Mouse (Mus musculus): ENCODE measurements around the gene Sost. TPM values are rescaled to one million over a fixed set of nuclear protein-coding genes. Genes with fewer than 3 reads are reported as not detected.

Gene Sost
- polyA plus RNA-seq, 1 experiment from 2014 or later = 1.3 TPM

GRCm38 (mm10) chr11:101980603-101981157 is 13.9 kb upstream of the Sost start:
- no peaks in the 10 kb centered on the region for H3K9me3 ChIP-seq
- no peak for DNase-seq (ENCODE audit: low spot score)
- no peak overlapping the region for H3K4me3 ChIP-seq
- 72% methylated on average over 9 of the region's 9 CpGs for WGBS
- H3K4me1 ChIP-seq (replicated peaks) = peaks cover 69% of the 10 kb centered on the region
- peaks cover 6% of the 10 kb centered on the region for H3K36me3 ChIP-seq
- peaks cover 4% of the 10 kb centered on the region; the same call in 1 of the 2 replicates for H3K27me3 ChIP-seq (ENCODE audit: insufficient read depth, poor library complexity, severe bottlenecking)
- H3K27ac ChIP-seq = 0 out of 2 replicates have a peak overlapping the region, but pooled peaks have one; percentile 19

- Histone ChIP-seq H3K27ac (no peak overlapping the region), H3K9me3 (no peaks in the 10 kb centered on the region), H3K4me3 (no peak overlapping the region), H3K36me3 (peaks cover 6% of the 10 kb centered on the region), H3K4me1 (replicated peaks) (peaks cover 63% of the 10 kb centered on the region), H3K27me3 (ENCODE audit: insufficient read depth, poor library complexity, severe bottlenecking) (no peaks in the 10 kb centered on the region; the same call in 1 of the 2 replicates)
- DNase-seq (ENCODE audit: low spot score) = no peak
- 89% methylated on average over 5 of the region's 5 CpGs for WGBS
These were observed 12.3 kb upstream of the Sost start for GRCm38 (mm10) chr11:101979140-101979539.

- Histone ChIP-seq H3K27me3 (ENCODE audit: insufficient read depth, poor library complexity, severe bottlenecking) (no peaks in the 10 kb centered on the region), H3K9me3 (no peaks in the 10 kb centered on the region), H3K4me1 (replicated peaks) (peaks cover 43% of the 10 kb centered on the region), H3K36me3 (peaks cover 6% of the 10 kb centered on the region), H3K4me3 (no peak overlapping the region), H3K27ac (no peak overlapping the region)
- WGBS = 93% methylated on average over 7 of the region's 7 CpGs
- no peak for DNase-seq (ENCODE audit: low spot score)
These were observed 10.1 kb upstream of the Sost start for GRCm38 (mm10) chr11:101976949-101977348.

GRCm38 (mm10) chr11:101974923-101975322 is 8.1 kb upstream of the Sost start:
- Histone ChIP-seq H3K27ac (no peak overlapping the region), H3K36me3 (no peaks in the 10 kb centered on the region), H3K9me3 (no peaks in the 10 kb centered on the region), H3K4me1 (replicated peaks) (peaks cover 30% of the 10 kb centered on the region), H3K4me3 (no peak overlapping the region), H3K27me3 (ENCODE audit: insufficient read depth, poor library complexity, severe bottlenecking) (peaks cover 2% of the 10 kb centered on the region; the same call in 1 of the 2 replicates)
- 52% methylated on average over 9 of the region's 9 CpGs for WGBS
- no peak for DNase-seq (ENCODE audit: low spot score)

GRCm38 (mm10) chr11:101974181-101974580 is 7.4 kb upstream of the Sost start:
- Histone ChIP-seq H3K27ac (no peak overlapping the region), H3K4me1 (replicated peaks) (peaks cover 26% of the 10 kb centered on the region), H3K36me3 (no peaks in the 10 kb centered on the region), H3K4me3 (no peak overlapping the region), H3K9me3 (no peaks in the 10 kb centered on the region), H3K27me3 (ENCODE audit: insufficient read depth, poor library complexity, severe bottlenecking) (peaks cover 4% of the 10 kb centered on the region; the same call in 1 of the 2 replicates)
- DNase-seq (ENCODE audit: low spot score) = no peak
- WGBS = 49% methylated on average over 6 of the region's 6 CpGs

GRCm38 (mm10) chr11:101973496-101973895 is 6.7 kb upstream of the Sost start:
- H3K4me3 ChIP-seq = no peak overlapping the region
- H3K4me1 ChIP-seq (replicated peaks) = peaks cover 24% of the 10 kb centered on the region
- H3K9me3 ChIP-seq = no peaks in the 10 kb centered on the region
- no peaks in the 10 kb centered on the region for H3K36me3 ChIP-seq
- no peak for DNase-seq (ENCODE audit: low spot score)
- 84% methylated on average over 9 of the region's 9 CpGs for WGBS
- H3K27me3 ChIP-seq (ENCODE audit: insufficient read depth, poor library complexity, severe bottlenecking) = peaks cover 4% of the 10 kb centered on the region; the same call in 1 of the 2 replicates
- H3K27ac ChIP-seq = no peak overlapping the region

- H3K27me3 ChIP-seq (ENCODE audit: insufficient read depth, poor library complexity, severe bottlenecking) = peaks cover 11% of the 10 kb centered on the region
- H3K9me3 ChIP-seq = no peaks in the 10 kb centered on the region
- H3K4me1 ChIP-seq (replicated peaks) = peaks cover 24% of the 10 kb centered on the region
- no peak overlapping the region for H3K27ac ChIP-seq
- no peak overlapping the region for H3K4me3 ChIP-seq
- no peaks in the 10 kb centered on the region for H3K36me3 ChIP-seq
- no peak for DNase-seq (ENCODE audit: low spot score)
- WGBS = 90% methylated on average over 5 of the region's 5 CpGs
These were observed 5.8 kb upstream of the Sost start for GRCm38 (mm10) chr11:101972651-101973050.

GRCm38 (mm10) chr11:101972097-101972496 is 5.3 kb upstream of the Sost start:
- Histone ChIP-seq H3K4me3 (no peak overlapping the region), H3K4me1 (replicated peaks) (peaks cover 24% of the 10 kb centered on the region), H3K27ac (no peak overlapping the region), H3K9me3 (no peaks in the 10 kb centered on the region), H3K27me3 (ENCODE audit: insufficient read depth, poor library complexity, severe bottlenecking) (peaks cover 16% of the 10 kb centered on the region), H3K36me3 (no peaks in the 10 kb centered on the region)
- 78% methylated on average over 3 of the region's 3 CpGs for WGBS
- no peak for DNase-seq (ENCODE audit: low spot score)

GRCm38 (mm10) chr11:101971410-101971809 is 4.6 kb upstream of the Sost start:
- Histone ChIP-seq H3K4me3 (no peak overlapping the region), H3K27ac (no peak overlapping the region), H3K4me1 (replicated peaks) (peaks cover 30% of the 10 kb centered on the region), H3K27me3 (ENCODE audit: insufficient read depth, poor library complexity, severe bottlenecking) (peaks cover 23% of the 10 kb centered on the region), H3K36me3 (no peaks in the 10 kb centered on the region), H3K9me3 (no peaks in the 10 kb centered on the region)
- DNase-seq (ENCODE audit: low spot score) = no peak
- 43% methylated on average over 3 of the region's 3 CpGs for WGBS

GRCm38 (mm10) chr11:101969835-101970234 is 3.0 kb upstream of the Sost start:
- H3K27ac ChIP-seq = no peak overlapping the region

GRCm38 (mm10) chr11:101968791-101969190 is 2.0 kb upstream of the Sost start:
- H3K27ac ChIP-seq = no peak overlapping the region
- H3K4me3 ChIP-seq = no peak overlapping the region
- H3K36me3 ChIP-seq = no peaks in the 10 kb centered on the region
- peaks cover 49% of the 10 kb centered on the region for H3K27me3 ChIP-seq (ENCODE audit: insufficient read depth, poor library complexity, severe bottlenecking)
- no peaks in the 10 kb centered on the region for H3K9me3 ChIP-seq
- peak; percentile 81 for DNase-seq (ENCODE audit: low spot score)
- peaks cover 50% of the 10 kb centered on the region for H3K4me1 ChIP-seq (replicated peaks)
- WGBS = under 1% methylated on average over 5 of the region's 5 CpGs

More at GRCm38 (mm10) chr11:101969835-101970234, 3.0 kb upstream of the Sost start:
- Histone ChIP-seq H3K27me3 (ENCODE audit: insufficient read depth, poor library complexity, severe bottlenecking) (peaks cover 39% of the 10 kb centered on the region), H3K4me3 (no peak overlapping the region), H3K36me3 (no peaks in the 10 kb centered on the region), H3K9me3 (no peaks in the 10 kb centered on the region), H3K4me1 (replicated peaks) (peaks cover 46% of the 10 kb centered on the region)
- WGBS = 79% methylated on average over 13 of the region's 13 CpGs
- no peak for DNase-seq (ENCODE audit: low spot score)

- Histone ChIP-seq H3K27ac (peak overlapping the region; percentile 53), H3K27me3 (ENCODE audit: insufficient read depth, poor library complexity, severe bottlenecking) (peaks cover 54% of the 10 kb centered on the region), H3K4me1 (replicated peaks) (peaks cover 55% of the 10 kb centered on the region), H3K4me3 (no peak overlapping the region), H3K36me3 (no peaks in the 10 kb centered on the region), H3K9me3 (no peaks in the 10 kb centered on the region)
- no peak for DNase-seq (ENCODE audit: low spot score)
- WGBS = 13% methylated on average over 7 of the region's 7 CpGs
These were observed 1.5 kb upstream of the Sost start for GRCm38 (mm10) chr11:101968311-101968710.

GRCm38 (mm10) chr11:101965553-101965952 is 1.3 kb downstream of the Sost start:
- H3K9me3 ChIP-seq = no peaks in the 10 kb centered on the region
- H3K36me3 ChIP-seq = no peaks in the 10 kb centered on the region
- peaks cover 68% of the 10 kb centered on the region for H3K4me1 ChIP-seq (replicated peaks)
- DNase-seq (ENCODE audit: low spot score) = no peak
- H3K27ac ChIP-seq = no peak overlapping the region
- 6% methylated on average over 2 of the region's 2 CpGs for WGBS
- peaks cover 81% of the 10 kb centered on the region for H3K27me3 ChIP-seq (ENCODE audit: insufficient read depth, poor library complexity, severe bottlenecking)
- no peak overlapping the region for H3K4me3 ChIP-seq

Data from hindbrain, embryonic 10.5 days (tissue).